Mouse (Mus musculus) forebrain, embryonic 12.5 days (tissue): ENCODE measurements around the gene Grm4. TPM values are rescaled to one million over a fixed set of nuclear protein-coding genes. Genes with fewer than 3 reads are reported as not detected.

Source experiments
- ATAC-seq: fragments of 200-750 bp; cut with Nextera tagmentation; 2 replicates; pipeline ENCODE4 v1.8.0; 2017; ENCODE audit warnings: moderate TSS enrichment; ENCODE audit not compliant: low FRiP score
- H3K27ac ChIP-seq: fragments of 300-500 bp; sonication (generic); 2 replicates; pipeline ENCODE4 v1.5.1; 2016; ENCODE audit warnings: mild to moderate bottlenecking
- H3K27me3 ChIP-seq: fragments of 300-500 bp; sonication (generic); 2 replicates; pipeline ENCODE4 v1.6.1; 2016; ENCODE audit warnings: mild to moderate bottlenecking
- H3K36me3 ChIP-seq: fragments of 300-500 bp; sonication (generic); replicated peaks from 2 replicates; pipeline ENCODE4 v1.6.1; 2016; ENCODE audit warnings: mild to moderate bottlenecking
- H3K4me1 ChIP-seq: fragments of 300-500 bp; sonication (generic); 2 replicates; pipeline ENCODE4 v1.6.1; 2016
- H3K4me2 ChIP-seq: fragments of 300-500 bp; sonication (generic); 2 replicates; pipeline ENCODE4 v1.6.1; 2016; ENCODE audit warnings: mild to moderate bottlenecking, moderate library complexity
- H3K4me3 ChIP-seq: fragments of 300-500 bp; sonication (generic); replicated peaks from 2 replicates; pipeline ENCODE4 v1.5.1; 2016; ENCODE audit warnings: mild to moderate bottlenecking
- H3K9ac ChIP-seq: fragments of 300-500 bp; sonication (generic); 2 replicates; pipeline ENCODE4 v1.6.1; 2016; ENCODE audit warnings: mild to moderate bottlenecking
- H3K9me3 ChIP-seq: fragments of 300-500 bp; sonication (generic); 2 replicates; pipeline ENCODE4 v1.6.1; 2016
- WGBS: fragments of 180-500 bp; shearing (Covaris S2); methylation state at CpG from one replicate; pipeline ENCODE4 v1.1.7; 2016; 5-methylcytosine and 5-hydroxymethylcytosine counted together
- polyA plus RNA-seq: library from polyadenylated mRNA; unstranded; fragments of >200 nt; fragmentation: Nextera tagmentation; extraction: Ambion mirVana; gene quantifications from 2 replicates; pipeline ENCODE4 v1.2.1, GENCODE M21; 2016

Grm4 gene
- polyA plus RNA-seq, 1 experiment from 2014 or later = 2.4 TPM

DNA sequence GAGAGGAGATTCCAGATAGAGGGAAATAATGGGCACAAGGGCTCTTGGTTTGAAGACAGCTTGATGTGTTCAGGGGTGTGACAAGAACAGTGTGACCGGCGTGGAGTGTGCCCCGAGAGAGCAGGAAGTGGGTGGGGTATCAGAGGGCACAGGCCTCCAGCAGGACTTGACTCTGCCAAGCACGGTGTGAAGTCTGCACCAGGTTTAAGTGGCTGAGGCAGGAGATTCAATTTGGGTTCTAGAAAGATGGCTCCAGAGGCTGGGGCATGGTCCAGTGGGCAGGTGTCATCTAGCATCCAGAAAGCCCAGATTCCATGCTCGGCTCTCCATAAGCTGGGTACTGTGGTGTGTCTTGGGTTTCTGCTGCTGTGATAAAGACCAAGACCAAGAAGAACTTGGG, 23.4 kb downstream of the Grm4 start:
- H3K9me3 ChIP-seq = no peaks in the 10 kb centered on the region
- H3K27me3 ChIP-seq = no peaks in the 10 kb centered on the region
- H3K36me3 ChIP-seq = no peaks in the 10 kb centered on the region
- 80% methylated on average over 5 of the region's 5 CpGs for WGBS
- ATAC-seq = no peak
- H3K9ac ChIP-seq = no peak overlapping the region
- H3K4me3 ChIP-seq = no peak overlapping the region
- H3K4me1 ChIP-seq = peaks cover 43% of the 10 kb centered on the region
- no peak overlapping the region for H3K27ac ChIP-seq
- H3K4me2 ChIP-seq = no peak overlapping the region

DNA sequence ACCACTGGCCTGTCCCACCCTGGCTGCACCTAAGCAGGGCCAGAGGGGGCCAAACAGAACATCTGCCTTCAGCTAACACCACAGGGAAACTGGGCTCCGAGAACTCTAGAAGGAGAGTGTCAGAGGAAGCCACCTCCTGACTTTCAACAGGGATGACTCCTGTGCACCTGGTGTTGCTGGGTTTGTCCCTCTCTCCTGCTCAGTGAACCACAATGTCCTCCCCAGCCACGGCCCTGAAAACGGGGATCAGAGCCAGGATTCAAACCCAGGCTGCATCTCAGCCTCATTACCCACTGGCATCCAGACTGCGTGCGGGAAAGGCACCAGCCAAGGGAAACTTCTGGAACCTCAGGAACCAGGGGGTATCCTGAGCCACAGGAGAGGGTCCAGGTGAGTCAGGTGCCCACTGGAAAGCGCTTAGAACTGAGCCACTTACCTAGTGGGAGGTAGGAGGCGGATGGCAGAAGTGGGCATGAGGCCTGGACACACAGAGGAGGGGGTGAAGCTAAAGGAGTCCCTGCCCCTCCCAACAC, 26.1 kb downstream of the Grm4 start:
- WGBS = 85% methylated on average over 7 of the region's 7 CpGs
- H3K27ac ChIP-seq = no peak overlapping the region

DNA sequence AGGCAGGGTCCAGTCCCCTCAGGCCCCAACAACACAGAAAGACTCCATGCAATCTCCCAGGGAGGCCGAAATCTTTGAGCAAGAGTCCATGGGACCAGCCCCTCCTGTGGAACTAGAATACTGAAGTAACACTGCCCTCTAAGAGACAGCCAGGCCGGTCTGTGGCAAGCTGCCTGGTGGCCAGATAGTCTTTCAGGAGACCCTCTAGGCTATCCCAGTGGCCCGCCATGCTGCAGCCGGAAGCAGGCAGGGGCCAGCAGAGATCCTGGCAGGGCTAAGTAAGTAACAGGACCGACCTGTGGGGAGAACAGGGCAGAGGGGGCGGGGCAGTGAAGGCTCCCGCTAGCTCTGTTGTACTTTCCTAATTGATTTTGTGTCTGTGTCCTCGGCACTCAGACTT, 27.2 kb downstream of the Grm4 start:
- Histone ChIP-seq H3K36me3 (no peaks in the 10 kb centered on the region), H3K4me2 (no peak overlapping the region), H3K4me1 (peaks cover 6% of the 10 kb centered on the region), H3K4me3 (no peak overlapping the region), H3K27me3 (no peaks in the 10 kb centered on the region), H3K9me3 (no peaks in the 10 kb centered on the region), H3K27ac (no peak overlapping the region), H3K9ac (no peak overlapping the region)
- no peak for ATAC-seq
- WGBS = 34% methylated on average over 8 of the region's 8 CpGs

More for the DNA sequence above, 26.1 kb downstream of the Grm4 start:
- H3K9me3 ChIP-seq = no peaks in the 10 kb centered on the region
- H3K4me2 ChIP-seq = no peak overlapping the region
- no peak for ATAC-seq
- H3K27me3 ChIP-seq = no peaks in the 10 kb centered on the region
- peaks cover 16% of the 10 kb centered on the region for H3K4me1 ChIP-seq
- H3K9ac ChIP-seq = no peak overlapping the region
- no peaks in the 10 kb centered on the region for H3K36me3 ChIP-seq
- no peak overlapping the region for H3K4me3 ChIP-seq

DNA sequence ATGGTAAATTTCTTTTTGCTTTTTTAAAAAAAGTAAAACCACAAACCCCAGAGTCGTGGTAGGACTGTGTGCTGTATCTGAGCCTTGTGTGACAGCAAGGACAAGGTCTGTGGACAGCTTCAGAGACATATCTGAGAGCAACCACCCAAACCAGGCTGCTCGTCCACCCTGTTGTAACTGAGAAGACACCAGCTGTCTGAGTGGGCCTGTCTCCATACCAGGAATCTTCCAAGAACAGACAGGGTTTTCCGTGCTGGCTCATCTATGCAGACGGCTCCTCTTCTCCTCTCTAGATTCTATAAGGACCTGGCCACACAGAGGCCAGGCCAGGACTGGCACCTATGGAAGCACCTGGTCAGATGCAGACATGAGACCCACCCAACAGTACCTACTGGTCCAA, 27.8 kb downstream of the Grm4 start:
- Histone ChIP-seq H3K9ac (no peak overlapping the region), H3K36me3 (no peaks in the 10 kb centered on the region), H3K27me3 (no peaks in the 10 kb centered on the region), H3K27ac (no peak overlapping the region), H3K4me1 (peaks cover 11% of the 10 kb centered on the region), H3K4me3 (no peak overlapping the region), H3K4me2 (no peak overlapping the region), H3K9me3 (no peaks in the 10 kb centered on the region)
- no peak for ATAC-seq
- WGBS = 86% methylated on average over 4 of the region's 4 CpGs

DNA sequence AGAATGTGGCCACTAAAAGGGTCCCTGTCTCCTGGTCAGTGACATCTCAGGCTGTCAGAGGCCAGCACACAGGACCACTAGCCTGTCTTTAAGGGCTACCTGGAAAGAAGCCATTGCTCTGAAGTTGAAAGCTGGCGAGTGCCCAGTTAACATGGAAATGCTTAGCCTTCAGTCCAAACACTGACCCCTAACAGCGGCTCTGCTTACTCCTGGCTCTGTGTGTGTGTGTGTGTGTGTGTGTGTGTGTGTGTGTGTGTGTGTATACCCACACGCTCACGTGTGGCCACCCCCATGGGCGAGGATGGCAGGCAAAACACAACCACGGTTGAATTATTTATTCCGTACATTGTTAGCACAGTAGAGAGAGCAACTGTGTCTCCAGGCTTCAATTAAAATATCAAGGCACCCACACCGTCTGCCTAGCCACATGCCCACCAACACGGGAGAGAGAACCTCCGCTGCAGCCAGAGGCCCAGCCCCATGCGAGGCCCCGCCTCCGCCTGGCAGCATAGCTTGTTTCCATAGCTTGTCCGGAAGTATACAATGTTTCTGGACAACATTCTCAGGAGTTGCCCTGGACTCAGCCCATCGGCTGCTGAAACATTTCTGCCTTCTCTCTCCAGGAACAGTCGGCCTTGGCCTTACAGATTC, 32.9 kb downstream of the Grm4 start:
- ATAC-seq = no peak
- Histone ChIP-seq H3K9me3 (no peaks in the 10 kb centered on the region), H3K4me1 (peaks cover 24% of the 10 kb centered on the region), H3K36me3 (no peaks in the 10 kb centered on the region), H3K27ac (0 out of 2 replicates have a peak overlapping the region, but pooled peaks have one; percentile 5), H3K4me2 (no peak overlapping the region), H3K27me3 (peaks cover 3% of the 10 kb centered on the region; the same call in 1 of the 2 replicates), H3K9ac (no peak overlapping the region), H3K4me3 (no peak overlapping the region)
- WGBS = 69% methylated on average over 16 of the region's 16 CpGs

DNA sequence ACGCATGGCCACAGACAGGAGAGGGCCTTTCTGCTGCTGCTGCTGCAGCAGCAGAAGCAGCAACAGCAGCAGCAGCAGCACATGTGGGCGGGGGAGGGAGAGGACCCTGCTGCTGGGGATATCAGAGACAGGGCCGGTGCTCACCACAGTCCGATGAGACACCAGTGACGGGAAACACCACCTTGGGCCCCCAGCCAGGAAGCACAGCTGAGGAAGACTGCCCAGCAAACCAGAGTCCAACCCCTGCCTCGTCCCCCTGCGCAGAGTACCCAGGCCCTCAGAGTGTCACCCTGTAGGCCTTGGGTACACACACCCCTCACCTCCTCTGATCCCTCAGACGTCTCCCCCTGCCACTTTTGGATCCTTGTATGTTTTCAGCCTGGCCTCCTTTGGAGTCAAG, 35.3 kb downstream of the Grm4 start:
- ATAC-seq = no peak
- WGBS = 56% methylated on average over 8 of the region's 8 CpGs
- H3K4me1 ChIP-seq = peaks cover 30% of the 10 kb centered on the region
- no peak overlapping the region for H3K4me3 ChIP-seq
- H3K27ac ChIP-seq = no peak overlapping the region
- H3K9ac ChIP-seq = 0 out of 2 replicates have a peak overlapping the region, but pooled peaks have one; percentile 21
- H3K36me3 ChIP-seq = no peaks in the 10 kb centered on the region
- H3K9me3 ChIP-seq = no peaks in the 10 kb centered on the region
- peaks cover 7% of the 10 kb centered on the region; the same call in 1 of the 2 replicates for H3K27me3 ChIP-seq
- H3K4me2 ChIP-seq = no peak overlapping the region

DNA sequence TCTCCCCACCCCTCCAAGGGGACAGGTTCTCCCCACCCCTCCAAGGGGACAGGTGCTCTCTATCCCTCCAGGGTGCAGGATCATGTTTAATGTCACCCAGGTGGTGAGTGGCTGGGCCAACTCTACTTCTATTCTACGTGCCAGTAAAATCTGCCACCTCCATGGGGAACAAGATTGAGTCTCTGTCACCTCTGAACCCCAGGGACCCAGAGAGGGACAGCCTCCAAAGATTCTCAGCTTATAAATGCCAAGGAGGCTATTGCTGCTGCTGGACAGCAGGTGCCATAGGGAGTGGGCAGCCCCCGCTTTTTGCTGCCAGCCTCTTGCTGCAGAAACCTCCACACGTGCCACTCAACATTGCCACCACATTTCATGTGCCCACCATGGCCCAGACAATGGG, 37.6 kb downstream of the Grm4 start:
- no peak for ATAC-seq
- Histone ChIP-seq H3K36me3 (no peaks in the 10 kb centered on the region), H3K27ac (no peak overlapping the region), H3K9ac (no peak overlapping the region), H3K27me3 (peaks cover 7% of the 10 kb centered on the region; the same call in 1 of the 2 replicates), H3K4me1 (peaks cover 41% of the 10 kb centered on the region), H3K4me3 (no peak overlapping the region), H3K9me3 (no peaks in the 10 kb centered on the region), H3K4me2 (no peak overlapping the region)
- 89% methylated on average over 3 of the region's 3 CpGs for WGBS

DNA sequence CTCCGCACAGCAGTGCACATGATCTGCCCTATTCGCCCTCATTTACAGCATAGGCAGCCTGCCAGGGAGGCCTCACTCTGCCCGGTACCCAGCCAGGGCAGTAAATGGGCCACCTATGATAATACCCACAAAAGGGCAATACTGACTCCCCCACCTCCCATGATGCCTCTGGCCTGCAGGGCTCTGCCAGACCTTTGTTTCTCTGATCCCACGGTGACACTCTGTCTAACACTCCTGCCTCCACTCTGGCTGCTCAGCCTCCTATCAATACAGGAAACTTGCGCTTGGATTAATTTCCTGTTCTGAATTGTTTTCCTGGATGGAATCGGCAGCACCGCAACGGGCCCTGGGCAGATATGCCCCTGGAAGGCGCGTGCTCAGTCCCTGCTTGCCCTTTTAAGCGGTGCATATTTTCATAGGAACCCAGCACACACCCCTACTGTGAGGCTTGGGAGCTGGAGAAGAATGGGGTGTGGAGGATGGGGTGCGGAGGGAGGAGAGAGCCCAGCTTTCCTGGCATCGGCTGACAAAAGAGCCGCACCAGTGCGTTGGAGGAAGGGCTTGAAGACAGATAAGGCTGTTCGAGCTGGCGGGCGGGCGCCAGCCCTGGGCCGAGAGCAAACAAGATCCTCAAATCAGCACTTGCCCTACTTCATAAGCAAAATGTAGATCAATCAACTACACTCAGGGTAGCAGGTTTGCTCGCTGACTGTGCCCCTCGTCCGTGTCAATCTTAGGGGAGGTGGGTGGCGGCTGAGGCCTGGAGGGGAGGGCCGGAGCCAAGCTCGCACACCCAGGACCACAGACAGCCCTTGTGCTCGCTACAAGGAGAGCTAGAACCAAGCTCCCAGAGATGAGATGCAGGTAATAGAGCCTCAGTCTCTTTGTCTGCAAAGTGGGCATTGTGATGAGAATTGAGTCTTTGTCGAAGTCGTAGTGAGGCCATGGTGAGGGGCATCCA, 40.8 kb downstream of the Grm4 start:
- Histone ChIP-seq H3K4me2 (peak overlapping the region; percentile 6; the same call in 1 of the 2 replicates), H3K4me1 (peaks cover 28% of the 10 kb centered on the region), H3K9ac (0 out of 2 replicates have a peak overlapping the region, but pooled peaks have one; percentile 14), H3K4me3 (no peak overlapping the region), H3K27me3 (peaks cover 7% of the 10 kb centered on the region; the same call in 1 of the 2 replicates), H3K36me3 (no peaks in the 10 kb centered on the region), H3K27ac (peak overlapping the region; percentile 71), H3K9me3 (no peaks in the 10 kb centered on the region)
- 46% methylated on average over 29 of the region's 29 CpGs for WGBS
- peak; percentile 57 for ATAC-seq

DNA sequence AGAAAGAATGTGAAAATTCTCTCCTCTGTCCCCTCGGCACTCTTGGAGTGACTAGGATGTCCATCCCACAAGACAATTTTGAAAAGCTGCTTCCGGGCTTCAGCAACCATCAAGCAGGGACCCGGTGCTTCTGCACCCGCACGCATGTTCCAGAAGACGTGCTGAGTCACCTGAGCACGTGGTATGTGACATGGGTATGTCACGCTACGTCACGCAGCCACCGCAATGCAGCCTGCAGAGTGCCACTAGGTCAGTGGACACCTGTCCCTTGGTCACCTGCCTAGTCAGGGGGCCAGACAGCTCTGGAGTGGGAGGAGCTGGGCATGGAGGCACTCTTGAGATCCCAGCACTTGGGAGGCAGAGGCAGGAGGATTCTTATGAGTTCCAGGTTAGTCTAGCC, 45.6 kb downstream of the Grm4 start:
- H3K9me3 ChIP-seq = no peaks in the 10 kb centered on the region
- ATAC-seq = no peak
- no peak overlapping the region for H3K4me3 ChIP-seq
- WGBS = 93% methylated on average over 11 of the region's 11 CpGs
- no peaks in the 10 kb centered on the region for H3K27me3 ChIP-seq
- peaks cover 36% of the 10 kb centered on the region for H3K4me1 ChIP-seq
- no peak overlapping the region for H3K9ac ChIP-seq
- H3K27ac ChIP-seq = no peak overlapping the region
- no peaks in the 10 kb centered on the region for H3K36me3 ChIP-seq
- H3K4me2 ChIP-seq = no peak overlapping the region

DNA sequence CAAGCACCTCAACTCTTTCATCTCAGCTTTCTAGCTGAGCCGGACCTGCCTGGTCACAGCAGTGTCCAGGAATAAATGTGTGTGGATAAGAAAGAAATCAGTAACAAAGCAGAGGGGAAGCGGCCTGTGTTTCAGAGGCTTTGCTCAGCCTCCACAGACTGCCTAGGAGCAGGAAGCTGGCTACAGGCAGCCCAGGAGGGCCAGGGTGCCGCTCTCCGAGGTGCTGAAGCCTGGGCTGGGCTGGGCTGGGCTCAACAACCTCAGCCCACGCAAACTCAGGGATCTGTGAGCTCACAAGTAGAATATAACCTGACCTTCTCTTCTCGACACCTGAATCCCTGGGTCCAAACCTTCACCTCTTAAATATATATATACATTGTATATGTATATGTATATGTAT, 54.6 kb downstream of the Grm4 start:
- WGBS = 29% methylated on average over 6 of the region's 6 CpGs
- peaks cover 4% of the 10 kb centered on the region; the same call in 1 of the 2 replicates for H3K4me1 ChIP-seq
- H3K27me3 ChIP-seq = 0 out of 2 replicates have a peak, but pooled peaks cover 4% of the 10 kb centered on the region
- no peak for ATAC-seq
- no peak overlapping the region for H3K4me3 ChIP-seq
- H3K27ac ChIP-seq = no peak overlapping the region
- no peaks in the 10 kb centered on the region for H3K9me3 ChIP-seq
- no peak overlapping the region for H3K9ac ChIP-seq
- no peak overlapping the region for H3K4me2 ChIP-seq
- H3K36me3 ChIP-seq = no peaks in the 10 kb centered on the region

DNA sequence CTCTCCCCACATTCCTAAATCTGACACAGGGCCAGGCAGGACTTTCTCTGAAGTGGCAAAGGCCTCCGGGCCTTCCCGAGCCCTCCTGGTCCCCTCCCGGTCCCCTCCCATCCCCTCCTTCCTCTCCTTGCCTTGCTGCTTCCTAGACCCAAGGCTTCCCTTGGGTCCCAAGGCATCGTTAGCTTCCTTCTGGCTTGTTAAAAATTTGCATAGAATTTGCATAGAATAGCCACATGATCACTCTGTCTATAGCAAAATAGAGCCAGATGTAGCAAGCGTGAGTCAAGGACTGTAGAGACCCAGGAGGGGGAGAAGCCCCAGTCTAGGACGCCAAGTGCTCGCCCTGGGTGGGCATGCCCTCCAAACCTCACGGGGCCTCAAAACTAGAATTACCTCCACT, 55.3 kb downstream of the Grm4 start:
- Histone ChIP-seq H3K4me1 (peaks cover 4% of the 10 kb centered on the region; the same call in 1 of the 2 replicates), H3K36me3 (no peaks in the 10 kb centered on the region), H3K4me3 (no peak overlapping the region), H3K27ac (no peak overlapping the region), H3K4me2 (no peak overlapping the region), H3K27me3 (0 out of 2 replicates have a peak, but pooled peaks cover 4% of the 10 kb centered on the region), H3K9ac (no peak overlapping the region), H3K9me3 (no peaks in the 10 kb centered on the region)
- ATAC-seq = no peak
- WGBS = 74% methylated on average over 8 of the region's 8 CpGs

DNA sequence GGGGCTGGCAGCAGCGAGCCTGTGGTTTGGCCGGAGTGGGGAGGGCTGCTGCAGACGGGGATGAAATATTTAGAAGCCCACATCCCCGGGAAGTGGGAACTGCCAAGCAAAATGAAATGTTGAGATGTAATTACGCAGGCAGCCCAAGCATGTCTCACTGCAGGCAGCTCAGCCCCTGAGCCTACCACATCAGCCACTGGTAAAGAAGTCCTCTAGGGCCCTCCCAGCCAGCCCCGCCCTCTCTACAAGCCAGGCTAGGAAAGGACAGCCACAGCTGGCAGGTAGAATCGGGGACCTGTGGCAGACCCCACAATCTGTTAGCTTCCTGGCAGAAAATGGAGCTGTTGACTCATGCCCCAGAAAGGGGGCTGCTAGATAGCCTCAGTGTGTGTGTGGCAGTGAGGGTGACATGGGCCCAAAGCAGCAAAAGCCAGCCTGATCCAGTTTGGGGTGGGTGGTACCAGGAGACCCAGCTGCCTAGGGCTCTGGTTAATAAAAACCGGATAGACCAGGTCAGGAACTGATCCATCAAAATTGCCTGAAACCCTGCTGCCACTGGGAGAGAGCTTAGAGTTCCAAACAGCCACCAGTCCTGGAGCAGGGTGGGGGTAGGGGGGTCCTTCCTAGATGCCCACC, 56.8 kb downstream of the Grm4 start:
- H3K27ac ChIP-seq = no peak overlapping the region
- no peak overlapping the region for H3K9ac ChIP-seq
- H3K4me3 ChIP-seq = no peak overlapping the region
- ATAC-seq = no peak
- peaks cover 4% of the 10 kb centered on the region; the same call in 1 of the 2 replicates for H3K4me1 ChIP-seq
- H3K9me3 ChIP-seq = no peaks in the 10 kb centered on the region
- 0 out of 2 replicates have a peak, but pooled peaks cover 9% of the 10 kb centered on the region for H3K27me3 ChIP-seq
- H3K4me2 ChIP-seq = no peak overlapping the region
- WGBS = 60% methylated on average over 8 of the region's 8 CpGs
- no peaks in the 10 kb centered on the region for H3K36me3 ChIP-seq
